Mouse (Mus musculus) lung, embryonic 14.5 days (tissue): ENCODE data around the gene Tnip1. TPM values are rescaled to one million over a fixed set of nuclear protein-coding genes. Genes with fewer than 3 reads are reported as not detected.

Source experiments
- ATAC-seq: fragments of 200-750 bp; cut with Nextera tagmentation; 2 replicates; pipeline ENCODE4 v1.8.0; 2017; ENCODE audit warnings: mild to moderate bottlenecking, moderate TSS enrichment, moderate library complexity; ENCODE audit not compliant: insufficient read depth
- DNase-seq: peaks from one replicate; pipeline ENCODE4 v3.0.0-alpha.2; 2015
- H3K27ac ChIP-seq: fragments of 300-500 bp; sonication (generic); 2 replicates; pipeline ENCODE4 v1.5.1; 2014; ENCODE audit warnings: low read depth, mild to moderate bottlenecking, moderate library complexity
- H3K27me3 ChIP-seq: fragments of 300-500 bp; sonication (generic); 2 replicates; pipeline ENCODE4 v1.6.1; 2014; ENCODE audit warnings: low read length, control low read depth; ENCODE audit not compliant: insufficient read depth
- H3K36me3 ChIP-seq: fragments of 300-500 bp; sonication (generic); 2 replicates; pipeline ENCODE4 v1.6.1; 2014; ENCODE audit warnings: control low read depth; ENCODE audit not compliant: insufficient read depth
- H3K4me1 ChIP-seq: fragments of 300-500 bp; sonication (generic); 2 replicates; pipeline ENCODE4 v1.6.1; 2014; ENCODE audit warnings: antibody characterized with exemption, control low read depth; ENCODE audit not compliant: insufficient read depth
- H3K4me2 ChIP-seq: fragments of 300-500 bp; sonication (generic); 2 replicates; pipeline ENCODE4 v1.6.1; 2014; ENCODE audit warnings: mild to moderate bottlenecking
- H3K4me3 ChIP-seq: fragments of 300-500 bp; sonication (generic); 2 replicates; pipeline ENCODE4 v1.5.1; 2014; ENCODE audit warnings: low read depth, low read length
- H3K9ac ChIP-seq: fragments of 300-500 bp; sonication (generic); 2 replicates; pipeline ENCODE4 v1.6.1; 2014
- H3K9me3 ChIP-seq: fragments of 300-500 bp; sonication (generic); 2 replicates; pipeline ENCODE4 v1.6.1; 2016; ENCODE audit warnings: low read depth, low read length, control low read depth
- CTCF ChIP-seq: IDR thresholded peaks from 2 replicates; pipeline ENCODE4 v1.5.1; 2016; ENCODE audit warnings: antibody characterized with exemption, low read depth
- WGBS: fragments of 180-500 bp; shearing (Covaris S2); extraction: QIAGEN DNeasy Blood & Tissue Kit; methylation state at CpG from one replicate; pipeline ENCODE4 v1.1.7; 2014; 5-methylcytosine and 5-hydroxymethylcytosine counted together
- polyA plus RNA-seq: library from polyadenylated mRNA; unstranded; fragments of >200 nt; fragmentation: Nextera tagmentation; extraction: Ambion mirVana; gene quantifications from 2 replicates; pipeline ENCODE4 v1.2.1, GENCODE M21; 2014

The Tnip1 gene
- polyA plus RNA-seq, 1 experiment from 2014 or later = 14.3 TPM

DNA sequence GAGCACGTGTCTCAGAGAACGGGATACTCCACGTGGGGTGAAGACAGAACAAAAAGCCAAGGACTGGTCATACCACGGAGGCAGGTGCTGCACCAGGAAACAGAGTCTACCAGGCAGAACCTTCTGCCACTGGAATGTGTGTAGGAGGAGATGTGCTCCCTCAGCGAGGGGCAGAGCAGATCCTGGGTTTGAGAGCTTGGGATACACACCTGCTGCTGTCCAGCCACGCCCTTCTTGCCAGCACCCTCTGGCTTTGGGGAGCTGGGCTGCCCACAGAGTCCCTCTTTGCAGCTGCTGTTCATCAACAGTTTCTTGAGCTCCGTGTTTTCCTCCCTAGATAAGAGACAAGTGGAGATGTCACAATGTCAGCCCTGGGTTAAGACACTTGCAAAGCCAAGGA lies 33.8 kb downstream of the Tnip1 start:
- Histone ChIP-seq H3K27ac (no peak overlapping the region), H3K27me3 (no peaks in the 10 kb centered on the region), H3K9ac (no peak overlapping the region), H3K4me2 (no peak overlapping the region), H3K36me3 (peaks cover 58% of the 10 kb centered on the region), H3K4me3 (no peak overlapping the region), H3K9me3 (no peaks in the 10 kb centered on the region), H3K4me1 (no peaks in the 10 kb centered on the region)
- WGBS = 79% methylated on average over 7 of the region's 7 CpGs
- ATAC-seq (no peak), DNase-seq (no peak)
- no peak for TF ChIP-seq CTCF

DNA sequence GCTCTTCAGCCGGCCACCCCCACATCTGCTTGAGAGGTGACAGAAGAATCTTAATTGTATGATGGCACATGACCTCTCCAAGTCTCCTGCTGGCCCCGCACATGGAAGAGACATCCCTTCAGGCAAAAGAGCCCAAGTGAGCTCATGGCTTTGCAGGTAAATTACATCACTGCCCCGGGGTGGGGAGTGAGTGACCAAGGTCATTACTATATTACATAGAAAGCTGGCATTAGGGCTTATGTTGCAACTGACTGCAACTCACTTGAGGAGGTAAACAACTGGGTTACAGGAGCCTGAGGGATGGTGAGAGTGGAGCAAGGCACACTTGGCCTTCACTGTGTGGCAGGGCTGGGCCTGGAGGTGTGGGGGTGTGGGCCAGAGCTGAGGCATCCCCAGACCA lies 34.5 kb downstream of the Tnip1 start:
- H3K4me1 ChIP-seq = no peaks in the 10 kb centered on the region
- no peaks in the 10 kb centered on the region for H3K27me3 ChIP-seq
- no peak overlapping the region for H3K4me2 ChIP-seq
- no peak overlapping the region for H3K27ac ChIP-seq
- no peak for TF ChIP-seq CTCF
- WGBS = 86% methylated on average over 3 of the region's 3 CpGs
- H3K36me3 ChIP-seq = peaks cover 61% of the 10 kb centered on the region
- H3K9ac ChIP-seq = no peak overlapping the region
- no peak for DNase-seq
- H3K4me3 ChIP-seq = no peak overlapping the region
- H3K9me3 ChIP-seq = no peaks in the 10 kb centered on the region
- no peak for ATAC-seq

DNA sequence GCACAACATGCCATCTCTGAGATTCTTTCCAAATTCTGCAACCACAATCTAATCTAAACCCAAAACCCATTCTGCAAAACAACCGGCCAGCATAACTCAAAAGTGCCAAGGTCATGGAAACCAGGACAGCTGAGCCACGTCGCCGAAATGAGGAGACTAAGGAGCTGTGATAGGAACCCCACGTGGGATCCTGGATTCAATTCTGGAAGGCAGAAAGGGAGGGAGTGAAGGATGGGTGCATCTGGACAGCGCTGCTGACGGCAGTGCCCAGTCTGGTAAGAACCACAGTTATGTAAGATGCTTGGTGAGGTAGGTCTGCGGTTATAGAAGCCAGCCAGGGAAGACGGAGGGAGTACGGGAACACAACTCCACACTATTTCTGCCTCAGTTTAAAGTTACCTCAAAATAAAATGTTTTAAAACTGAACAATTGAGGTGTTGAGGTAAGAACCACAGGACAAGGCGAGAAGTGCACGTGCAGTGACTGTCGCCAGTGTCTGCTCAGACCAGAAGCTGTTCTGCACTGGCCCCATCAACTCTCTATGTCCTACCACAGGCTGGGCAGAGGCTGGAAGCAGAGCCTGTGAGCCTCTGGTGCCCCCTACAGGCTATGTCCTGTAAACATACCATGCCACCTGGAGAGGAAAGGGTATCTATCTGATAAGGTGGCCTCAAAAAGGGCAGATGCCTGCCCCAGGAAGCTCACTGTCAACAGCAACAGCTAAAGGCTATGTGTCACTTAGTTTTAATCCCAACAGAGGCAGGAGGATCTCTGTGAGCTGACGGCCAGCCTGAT lies 35.2 kb downstream of the Tnip1 start:
- WGBS = 72% methylated on average over 14 of the region's 14 CpGs
- ATAC-seq (peak; percentile 59; the same call in 1 of the 2 replicates), DNase-seq (peak; percentile 82)
- Histone ChIP-seq H3K4me2 (no peak overlapping the region), H3K4me1 (no peaks in the 10 kb centered on the region), H3K4me3 (no peak overlapping the region), H3K9ac (no peak overlapping the region), H3K27ac (no peak overlapping the region), H3K36me3 (peaks cover 67% of the 10 kb centered on the region), H3K9me3 (no peaks in the 10 kb centered on the region), H3K27me3 (no peaks in the 10 kb centered on the region)
- TF ChIP-seq CTCF = peak; percentile 88

DNA sequence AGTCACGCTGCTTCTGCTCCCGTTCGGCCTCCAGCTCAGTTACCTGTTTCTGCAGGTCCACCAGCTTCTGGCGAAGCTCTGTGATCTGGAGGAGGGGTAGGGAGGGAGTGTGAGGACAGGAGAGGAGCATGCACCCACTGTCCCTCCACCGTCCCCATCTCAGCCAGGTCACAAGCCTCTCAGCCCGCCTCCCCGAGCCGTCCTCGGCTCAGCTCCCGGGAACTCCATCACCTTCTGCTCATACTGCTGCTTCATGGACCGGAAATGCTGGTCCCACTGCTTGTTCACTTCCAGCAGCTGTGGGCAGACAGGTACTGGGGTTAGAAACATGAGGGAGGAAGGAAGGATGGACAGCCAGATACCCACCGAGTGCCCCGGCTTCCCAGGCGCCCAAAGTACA lies 38.6 kb downstream of the Tnip1 start:
- Histone ChIP-seq H3K4me3 (no peak overlapping the region), H3K27ac (no peak overlapping the region), H3K27me3 (no peaks in the 10 kb centered on the region), H3K4me2 (no peak overlapping the region), H3K4me1 (no peaks in the 10 kb centered on the region), H3K9ac (no peak overlapping the region), H3K36me3 (peaks cover 67% of the 10 kb centered on the region), H3K9me3 (no peaks in the 10 kb centered on the region)
- ATAC-seq (no peak), DNase-seq (no peak)
- TF ChIP-seq CTCF = no peak
- 89% methylated on average over 14 of the region's 14 CpGs for WGBS

DNA sequence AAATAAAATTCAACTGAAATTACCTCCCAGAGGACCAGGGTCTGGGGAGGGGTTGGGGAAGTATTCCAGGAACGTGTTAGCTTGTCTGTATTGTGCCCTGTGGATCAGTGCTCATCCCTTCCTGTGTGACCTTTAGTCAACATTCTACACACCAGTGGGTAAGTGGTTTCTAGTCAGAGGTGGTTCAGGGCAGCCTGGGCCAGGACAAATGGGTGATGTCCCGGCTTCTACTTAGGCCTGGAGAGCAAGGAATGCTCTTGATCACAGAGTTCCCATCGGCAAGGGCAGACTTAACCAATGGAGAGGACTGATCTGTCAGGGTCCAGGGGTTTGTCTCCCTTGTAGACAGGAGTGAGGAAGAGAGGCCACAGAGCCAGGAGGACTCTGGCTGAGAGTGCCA lies 40.2 kb downstream of the Tnip1 start:
- no peak overlapping the region for H3K9ac ChIP-seq
- ATAC-seq (no peak), DNase-seq (no peak)
- H3K27me3 ChIP-seq = no peaks in the 10 kb centered on the region
- no peak for TF ChIP-seq CTCF
- 85% methylated on average over 3 of the region's 3 CpGs for WGBS
- H3K4me3 ChIP-seq = no peak overlapping the region
- peaks cover 74% of the 10 kb centered on the region for H3K36me3 ChIP-seq
- no peaks in the 10 kb centered on the region for H3K4me1 ChIP-seq
- no peak overlapping the region for H3K27ac ChIP-seq
- no peaks in the 10 kb centered on the region for H3K9me3 ChIP-seq
- no peak overlapping the region for H3K4me2 ChIP-seq

DNA sequence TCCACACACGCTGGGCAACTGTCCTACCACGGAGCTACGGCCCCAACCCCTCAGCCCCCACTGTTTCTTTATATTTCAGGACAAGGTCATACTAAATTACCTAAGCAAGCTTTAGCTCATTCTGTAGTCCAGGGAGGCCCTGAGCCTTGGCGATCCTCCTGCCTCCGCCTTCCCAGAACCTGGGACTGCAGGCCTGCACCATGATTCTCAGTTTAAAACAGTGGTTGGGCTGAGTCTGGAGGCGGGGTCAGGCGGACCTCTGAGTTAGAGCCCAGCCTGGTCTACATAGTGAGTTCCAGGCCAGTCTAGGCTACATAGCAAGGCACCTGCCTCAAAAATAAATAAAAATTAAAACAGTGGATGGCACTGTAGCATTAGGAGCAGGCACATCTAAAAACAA lies 40.9 kb downstream of the Tnip1 start:
- Histone ChIP-seq H3K4me2 (no peak overlapping the region), H3K4me1 (no peaks in the 10 kb centered on the region), H3K4me3 (no peak overlapping the region), H3K9me3 (no peaks in the 10 kb centered on the region), H3K27me3 (no peaks in the 10 kb centered on the region), H3K27ac (no peak overlapping the region), H3K36me3 (peaks cover 74% of the 10 kb centered on the region), H3K9ac (no peak overlapping the region)
- WGBS = 37% methylated on average over 7 of the region's 7 CpGs
- ATAC-seq (peak; percentile 67), DNase-seq (peak; percentile 65)
- TF ChIP-seq CTCF = no peak

DNA sequence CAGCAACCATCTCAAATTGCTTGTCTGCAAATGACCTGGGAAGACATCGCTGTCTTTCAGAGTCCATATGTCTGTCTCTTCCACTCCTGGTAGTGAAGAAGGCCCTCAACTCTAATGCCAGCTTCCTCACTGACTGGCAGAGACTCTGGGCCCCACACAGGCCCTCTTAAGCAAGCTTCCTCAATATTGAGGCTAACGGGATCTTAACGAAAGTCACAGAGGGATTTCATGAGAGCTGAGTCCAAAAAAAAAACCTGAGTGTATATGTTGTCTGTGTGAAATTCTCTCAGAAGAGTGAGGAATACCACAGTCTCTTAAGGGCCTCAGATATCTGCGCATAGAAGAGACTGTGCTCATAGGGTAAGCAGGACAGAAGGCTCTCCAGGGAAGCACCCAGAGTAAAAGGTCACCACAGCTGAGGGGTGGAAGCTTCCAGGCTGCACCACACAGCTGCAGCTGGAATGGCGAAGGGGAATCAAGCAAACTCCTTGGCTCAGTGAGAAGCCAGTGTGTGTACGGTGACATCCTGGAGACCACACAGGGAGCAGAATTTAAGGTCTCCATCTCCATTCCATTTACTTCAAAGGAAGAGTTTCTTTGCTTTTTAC lies 41.6 kb downstream of the Tnip1 start:
- H3K27me3 ChIP-seq = no peaks in the 10 kb centered on the region
- H3K36me3 ChIP-seq = peaks cover 72% of the 10 kb centered on the region
- H3K27ac ChIP-seq = no peak overlapping the region; the same call in 1 of the 2 replicates
- H3K4me3 ChIP-seq = no peak overlapping the region
- H3K4me2 ChIP-seq = no peak overlapping the region
- no peaks in the 10 kb centered on the region for H3K4me1 ChIP-seq
- no peak for TF ChIP-seq CTCF
- H3K9me3 ChIP-seq = no peaks in the 10 kb centered on the region
- DNase-seq = no peak
- no peak for ATAC-seq
- no peak overlapping the region for H3K9ac ChIP-seq
- WGBS = 58% methylated on average over 6 of the region's 6 CpGs
